Mouse (Mus musculus): Measurements from ENCODE around the gene Tln1. TPM values are rescaled to one million over a fixed set of nuclear protein-coding genes. Genes with fewer than 3 reads are reported as not detected.
A peak's percentile ranks its signal among the peaks of the same experiment; 100 is the strongest.

Gene Tln1
- total and polyA plus RNA-seq, 3 experiments: 22.3 to 59.3 (median 50.1) TPM

GRCm38 (mm10) chr4:43481894-43482456, 80.5 kb downstream of the Tln1 start:
- Histone ChIP-seq H3K9me3 (replicated peaks; ENCODE audit: low read length) (peaks cover 3% of the 10 kb centered on the region), H3K4me2 (ENCODE audit: insufficient read depth, low read depth, poor library complexity, severe bottlenecking) (no peak overlapping the region), H3K9ac (ENCODE audit: insufficient read depth, low read depth) (no peak overlapping the region), H3K36me3 (replicated peaks in 1 of 2; ENCODE audit: control insufficient read depth in 1 of 2, insufficient read depth in 1 of 2, low read length in 1 of 2) (no peaks in the 10 kb centered on the region), H3K27me3 (replicated peaks) (no peaks in the 10 kb centered on the region), H3K4me3 (replicated peaks in 1 of 3; ENCODE audit: low read depth in 2 of 3, low read length in 2 of 3, poor library complexity in 1 of 3) (peak overlapping the region in 1 of 3 experiments; percentile 58), H3K79me2 (replicated peaks; ENCODE audit: control insufficient read depth, extremely low read depth, insufficient read depth, poor library complexity, severe bottlenecking) (no peaks in the 10 kb centered on the region), H3K27ac (ENCODE audit: insufficient read depth, low read depth) (no peak overlapping the region), H3K4me1 (ENCODE audit: control insufficient read depth in 1 of 2, insufficient read depth in 2 of 2) (peaks cover 10 to 36% of the 10 kb centered on the region in 2 experiments)
- dilution Hi-C loops (cut with MboI; ENCODE audit: extremely low pct_ligation_motif_present, extremely low pct_unique_long_range_greater_than_20kb, low sequenced_read_pairs) (no loop called here), in situ Hi-C loops (cut with MboI; ENCODE audit: low pct_ligation_motif_present, low pct_unique_long_range_greater_than_20kb, low sequenced_read_pairs) (loop anchor here (5.0 kb wide), 1 partner anchor 40 kb away; the partner anchor contains the start of gene Tesk1)
- TF ChIP-seq POLR2AphosphoS2 (IDR thresholded peaks at IDR 0.05; ENCODE audit: low read depth, low read length): no peak
- TF ChIP-seq SIN3A (IDR thresholded peaks at IDR 0.05; ENCODE audit: low read length): no peak
- TF ChIP-seq NELFE (IDR thresholded peaks at IDR 0.05; ENCODE audit: low read depth, low read length): no peak
- TF ChIP-seq ETS1 (conservative IDR thresholded peaks at IDR 0.05; ENCODE audit: low read depth, low read length): 0 out of 2 replicates have a peak, but pooled peaks have one; percentile 17
- no peak for TF ChIP-seq NRF1 (IDR thresholded peaks at IDR 0.05; ENCODE audit: low read depth, low read length)
- no peak for TF ChIP-seq HCFC1 (IDR thresholded peaks at IDR 0.05; ENCODE audit: low read depth, low read length)
- TF ChIP-seq ZNF384 (IDR thresholded peaks at IDR 0.05; ENCODE audit: low read depth, low read length): peak; percentile 88
- TF ChIP-seq JUND (conservative IDR thresholded peaks at IDR 0.05; ENCODE audit: low read depth, low read length): no peak
- peak; percentile 45 for DNase-seq (ENCODE audit: extremely low read depth)

Other genes starting within 250 kb of the Tln1 start
Only the 20 nearest of the 23 such genes appear.
- gene Fam166b, start 133.6 kb downstream of the Tln1 start, total RNA-seq (2012; rRNA removed): not detected in 2 replicates
- not detected in 2 replicates for gene Fam166b, start 133.6 kb downstream of the Tln1 start, total RNA-seq (2014; rRNA removed)
- gene Fam166b, start 133.6 kb downstream of the Tln1 start, polyA plus RNA-seq (2012; ENCODE audit: insufficient read length, low read depth): not detected in 2 replicates
- 4.5 and 5.2 TPM in 2 replicates for gene Tesk1, start 120.8 kb downstream of the Tln1 start, total RNA-seq (2012; rRNA removed)
- 1.7 and 1.9 TPM in 2 replicates for gene Tesk1, start 120.8 kb downstream of the Tln1 start, total RNA-seq (2014; rRNA removed)
- 6.0 and 7.3 TPM in 2 replicates for gene Tesk1, start 120.8 kb downstream of the Tln1 start, polyA plus RNA-seq (2012; ENCODE audit: insufficient read length, low read depth)
- gene Cd72, start 108.1 kb downstream of the Tln1 start, total RNA-seq (2012; rRNA removed): 24.0 and 30.3 TPM in 2 replicates
- 47.6 and 61.4 TPM in 2 replicates for gene Cd72, start 108.1 kb downstream of the Tln1 start, total RNA-seq (2014; rRNA removed)
- gene Cd72, start 108.1 kb downstream of the Tln1 start, polyA plus RNA-seq (2012; ENCODE audit: insufficient read length, low read depth): 55.9 and 86.4 TPM in 2 replicates
- gene Sit1, start 79.0 kb downstream of the Tln1 start, total RNA-seq (2012; rRNA removed): 2.8 and 3.8 TPM in 2 replicates
- gene Sit1, start 79.0 kb downstream of the Tln1 start, total RNA-seq (2014; rRNA removed): 10.5 and 10.8 TPM in 2 replicates
- gene Sit1, start 79.0 kb downstream of the Tln1 start, polyA plus RNA-seq (2012; ENCODE audit: insufficient read length, low read depth): 10.1 and 12.5 TPM in 2 replicates
- gene Ccdc107, start 69.8 kb downstream of the Tln1 start, total RNA-seq (2012; rRNA removed): 57.9 and 63.1 TPM in 2 replicates
- 23.0 and 33.4 TPM in 2 replicates for gene Ccdc107, start 69.8 kb downstream of the Tln1 start, total RNA-seq (2014; rRNA removed)
- gene Ccdc107, start 69.8 kb downstream of the Tln1 start, polyA plus RNA-seq (2012; ENCODE audit: insufficient read length, low read depth): 30.5 and 32.6 TPM in 2 replicates
- 7.4 and 7.5 TPM in 2 replicates for gene Arhgef39, start 63.0 kb downstream of the Tln1 start, total RNA-seq (2012; rRNA removed)
- 7.1 and 7.3 TPM in 2 replicates for gene Arhgef39, start 63.0 kb downstream of the Tln1 start, total RNA-seq (2014; rRNA removed)
- gene Arhgef39, start 63.0 kb downstream of the Tln1 start, polyA plus RNA-seq (2012; ENCODE audit: insufficient read length, low read depth): 4.8 and 5.5 TPM in 2 replicates
- gene Car9, start 55.7 kb downstream of the Tln1 start, total RNA-seq (2012; rRNA removed): not detected in 2 replicates
- gene Car9, start 55.7 kb downstream of the Tln1 start, total RNA-seq (2014; rRNA removed): not detected in 2 replicates
- not detected in 2 replicates for gene Car9, start 55.7 kb downstream of the Tln1 start, polyA plus RNA-seq (2012; ENCODE audit: insufficient read length, low read depth)
- gene Tpm2, start 38.9 kb downstream of the Tln1 start, total RNA-seq (2012; rRNA removed): 0.30 TPM in 1 of 2 replicates, not detected in the other
- gene Tpm2, start 38.9 kb downstream of the Tln1 start, total RNA-seq (2014; rRNA removed): not detected in 2 replicates
- 0.29 TPM in 1 of 2 replicates, not detected in the other for gene Tpm2, start 38.9 kb downstream of the Tln1 start, polyA plus RNA-seq (2012; ENCODE audit: insufficient read length, low read depth)
- 32.9 and 34.2 TPM in 2 replicates for gene Creb3, start 359 bp downstream of the Tln1 start, total RNA-seq (2012; rRNA removed)
- gene Creb3, start 359 bp downstream of the Tln1 start, total RNA-seq (2014; rRNA removed): 26.1 and 27.6 TPM in 2 replicates
- 33.1 and 37.2 TPM in 2 replicates for gene Creb3, start 359 bp downstream of the Tln1 start, polyA plus RNA-seq (2012; ENCODE audit: insufficient read length, low read depth)
- gene Rgp1, start 16.0 kb upstream of the Tln1 start, total RNA-seq (2012; rRNA removed): 16.6 and 22.0 TPM in 2 replicates
- gene Rgp1, start 16.0 kb upstream of the Tln1 start, total RNA-seq (2014; rRNA removed): 5.4 and 10.1 TPM in 2 replicates
- 32.7 and 37.0 TPM in 2 replicates for gene Rgp1, start 16.0 kb upstream of the Tln1 start, polyA plus RNA-seq (2012; ENCODE audit: insufficient read length, low read depth)
- gene Gba2, start 16.2 kb upstream of the Tln1 start, total RNA-seq (2012; rRNA removed): 3.6 and 4.1 TPM in 2 replicates
- 3.2 TPM in 2 replicates for gene Gba2, start 16.2 kb upstream of the Tln1 start, total RNA-seq (2014; rRNA removed)
- gene Gba2, start 16.2 kb upstream of the Tln1 start, polyA plus RNA-seq (2012; ENCODE audit: insufficient read length, low read depth): 8.7 and 11.2 TPM in 2 replicates
- gene Msmp, start 21.8 kb upstream of the Tln1 start, total RNA-seq (2012; rRNA removed): 0.46 and 0.72 TPM in 2 replicates
- not detected in 2 replicates for gene Msmp, start 21.8 kb upstream of the Tln1 start, total RNA-seq (2014; rRNA removed)
- gene Msmp, start 21.8 kb upstream of the Tln1 start, polyA plus RNA-seq (2012; ENCODE audit: insufficient read length, low read depth): 5.9 and 6.3 TPM in 2 replicates
- gene Npr2, start 69.2 kb upstream of the Tln1 start, total RNA-seq (2012; rRNA removed): 0.04 and 0.38 TPM in 2 replicates
- gene Npr2, start 69.2 kb upstream of the Tln1 start, total RNA-seq (2014; rRNA removed): not detected in 2 replicates
- 0.23 and 0.49 TPM in 2 replicates for gene Npr2, start 69.2 kb upstream of the Tln1 start, polyA plus RNA-seq (2012; ENCODE audit: insufficient read length, low read depth)
- 0.08 TPM in 1 of 2 replicates, not detected in the other for gene Spag8, start 90.9 kb upstream of the Tln1 start, total RNA-seq (2012; rRNA removed)
- gene Spag8, start 90.9 kb upstream of the Tln1 start, total RNA-seq (2014; rRNA removed): not detected in 2 replicates
- not detected in 2 replicates for gene Spag8, start 90.9 kb upstream of the Tln1 start, polyA plus RNA-seq (2012; ENCODE audit: insufficient read length, low read depth)
- 21.2 and 27.9 TPM in 2 replicates for gene Hint2, start 93.8 kb upstream of the Tln1 start, total RNA-seq (2012; rRNA removed)
- gene Hint2, start 93.8 kb upstream of the Tln1 start, total RNA-seq (2014; rRNA removed): 17.0 and 17.8 TPM in 2 replicates
- 6.4 and 8.1 TPM in 2 replicates for gene Hint2, start 93.8 kb upstream of the Tln1 start, polyA plus RNA-seq (2012; ENCODE audit: insufficient read length, low read depth)
- gene Tmem8b, start 106.3 kb upstream of the Tln1 start, total RNA-seq (2012; rRNA removed): 0.17 and 0.47 TPM in 2 replicates
- not detected in 2 replicates for gene Tmem8b, start 106.3 kb upstream of the Tln1 start, total RNA-seq (2014; rRNA removed)
- gene Tmem8b, start 106.3 kb upstream of the Tln1 start, polyA plus RNA-seq (2012; ENCODE audit: insufficient read length, low read depth): 0.16 and 0.26 TPM in 2 replicates
- 5.1 and 6.3 TPM in 2 replicates for gene Fam221b, start 106.5 kb upstream of the Tln1 start, total RNA-seq (2012; rRNA removed)
- gene Fam221b, start 106.5 kb upstream of the Tln1 start, total RNA-seq (2014; rRNA removed): not detected in 2 replicates
- 0.07 and 0.12 TPM in 2 replicates for gene Fam221b, start 106.5 kb upstream of the Tln1 start, polyA plus RNA-seq (2012; ENCODE audit: insufficient read length, low read depth)
- gene Olfr70, start 138.1 kb upstream of the Tln1 start, total RNA-seq (2012; rRNA removed): not detected in 2 replicates
- not detected in 2 replicates for gene Olfr70, start 138.1 kb upstream of the Tln1 start, total RNA-seq (2014; rRNA removed)
- gene Olfr70, start 138.1 kb upstream of the Tln1 start, polyA plus RNA-seq (2012; ENCODE audit: insufficient read length, low read depth): not detected in 2 replicates
- gene Olfr71, start 147.6 kb upstream of the Tln1 start, total RNA-seq (2012; rRNA removed): not detected in 2 replicates
- not detected in 2 replicates for gene Olfr71, start 147.6 kb upstream of the Tln1 start, total RNA-seq (2014; rRNA removed)
- gene Olfr71, start 147.6 kb upstream of the Tln1 start, polyA plus RNA-seq (2012; ENCODE audit: insufficient read length, low read depth): not detected in 2 replicates
- gene Hrct1, start 164.5 kb upstream of the Tln1 start, total RNA-seq (2012; rRNA removed): not detected in 2 replicates
- gene Hrct1, start 164.5 kb upstream of the Tln1 start, total RNA-seq (2014; rRNA removed): not detected in 2 replicates
- not detected in 2 replicates for gene Hrct1, start 164.5 kb upstream of the Tln1 start, polyA plus RNA-seq (2012; ENCODE audit: insufficient read length, low read depth)